Mouse (Mus musculus) kidney, adult 2 months (tissue): ENCODE results near the gene 4933434E20Rik.

Experiments used
- CTCF ChIP-seq: fragments of 200-500 bp; conservative IDR thresholded peaks from 2 replicates; pipeline ENCODE4 v1.5.1; 2011; ENCODE audit warnings: low read depth, mild to moderate bottlenecking, control low read depth, low read length, moderate library complexity, mixed read lengths; ENCODE audit not compliant: insufficient read depth, insufficient read length
- POLR2A ChIP-seq: fragments of 200-500 bp; IDR thresholded peaks from one replicate; pipeline ENCODE4 v1.6.1; 2011; ENCODE audit warnings: low read depth, low read length, control low read depth

- TF ChIP-seq CTCF (no peak), POLR2A (no peak)
These were observed 39.5 kb downstream of the 4933434E20Rik start for GRCm38 (mm10) chr3:90090892-90091291.
